Mouse (Mus musculus) adrenal gland, adult 2 months (tissue): ENCODE results near the gene Bbx. TPM values are rescaled to one million over a fixed set of nuclear protein-coding genes. Genes with fewer than 3 reads are reported as not detected.

ENCODE experiments used
- DNase-seq: peaks from one replicate; pipeline ENCODE4 v3.0.0; 2021
- polyA plus RNA-seq: library from polyadenylated mRNA; depleted of rRNA; stranded (reverse); fragments of >200 nt; gene quantifications from 2 replicates; pipeline ENCODE4 v1.2.3, GENCODE M21; 2012
- total RNA-seq, 2 experiments: library from RNA; stranded (reverse); gene quantifications; 2 replicates each; pipeline ENCODE4 v1.2.3; 2021

The Bbx gene
- total and polyA plus RNA-seq, 3 experiments, result 8.4 to 34.3 (median 33.1) TPM

- DNase-seq, result no peak
These were observed 120.6 kb downstream of the Bbx start for GRCm38 (mm10) chr16:50311588-50311987.

- peak; percentile 89 for DNase-seq
These were observed 122.7 kb downstream of the Bbx start for GRCm38 (mm10) chr16:50309411-50310042.

- no peak for DNase-seq
These were observed 123.9 kb downstream of the Bbx start for GRCm38 (mm10) chr16:50308256-50308655.

- no peak for DNase-seq
These were observed 125.0 kb downstream of the Bbx start for GRCm38 (mm10) chr16:50307231-50307630.

- no peak for DNase-seq
These were observed 125.5 kb downstream of the Bbx start for GRCm38 (mm10) chr16:50306727-50307126.

- DNase-seq, result no peak
These were observed 127.0 kb downstream of the Bbx start for GRCm38 (mm10) chr16:50305156-50305555.

- DNase-seq, result no peak
These were observed 129.6 kb downstream of the Bbx start for GRCm38 (mm10) chr16:50302566-50302965.

GRCm38 (mm10) chr16:50298743-50299443, 133.3 kb downstream of the Bbx start:
- DNase-seq, result no peak

- DNase-seq, result no peak
These were observed 138.5 kb downstream of the Bbx start for GRCm38 (mm10) chr16:50293502-50294228.

GRCm38 (mm10) chr16:50292834-50293233, 139.4 kb downstream of the Bbx start:
- no peak for DNase-seq

GRCm38 (mm10) chr16:50289764-50290163, 142.4 kb downstream of the Bbx start:
- DNase-seq, result no peak

GRCm38 (mm10) chr16:50272813-50273212, 159.4 kb downstream of the Bbx start:
- DNase-seq, result no peak

GRCm38 (mm10) chr16:50262647-50263046, 169.5 kb downstream of the Bbx start:
- no peak for DNase-seq

- DNase-seq, result no peak
These were observed 170.0 kb downstream of the Bbx start for GRCm38 (mm10) chr16:50262209-50262608.

- no peak for DNase-seq
These were observed 170.4 kb downstream of the Bbx start for GRCm38 (mm10) chr16:50261741-50262140.

- no peak for DNase-seq
These were observed 177.5 kb downstream of the Bbx start for GRCm38 (mm10) chr16:50254522-50255159.

GRCm38 (mm10) chr16:50251417-50251975, 180.7 kb downstream of the Bbx start:
- DNase-seq, result no peak

GRCm38 (mm10) chr16:50250469-50250868, 181.7 kb downstream of the Bbx start:
- no peak for DNase-seq

- DNase-seq, result no peak
These were observed 183.2 kb downstream of the Bbx start for GRCm38 (mm10) chr16:50249036-50249435.

- no peak for DNase-seq
These were observed 189.7 kb downstream of the Bbx start for GRCm38 (mm10) chr16:50242444-50242843.

GRCm38 (mm10) chr16:50241604-50242003, 190.6 kb downstream of the Bbx start:
- DNase-seq, result no peak

- no peak for DNase-seq
These were observed 197.0 kb downstream of the Bbx start for GRCm38 (mm10) chr16:50235231-50235630.
